Mouse (Mus musculus): ENCODE results near the gene Cdc20b. TPM values are rescaled to one million over a fixed set of nuclear protein-coding genes. Genes with fewer than 3 reads are reported as not detected.

The Cdc20b gene
- polyA plus RNA-seq, 1 experiment from 2014 or later, result 0.51 TPM

DNA sequence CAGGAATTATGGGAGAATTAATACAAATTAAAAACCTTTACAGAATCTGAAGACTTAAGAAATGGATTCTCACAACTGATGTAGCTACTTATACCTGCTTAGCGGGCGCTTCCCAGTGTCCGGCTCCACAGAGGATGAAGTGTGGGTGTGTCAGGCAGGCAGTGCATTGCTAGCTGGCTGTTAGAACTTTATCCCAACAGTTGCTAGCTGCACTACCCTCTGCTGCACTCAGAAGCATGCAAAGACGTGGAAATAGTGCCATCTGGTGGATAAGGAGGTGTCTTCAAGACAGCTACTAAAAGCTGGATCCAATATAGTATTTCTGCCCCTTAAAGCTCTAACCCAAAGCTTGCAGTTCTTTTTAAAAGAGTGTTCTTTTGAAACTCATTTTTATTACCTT lies 941 bp downstream of the Cdc20b start:
- peak; percentile 86 for ATAC-seq
- Histone ChIP-seq H3K9me3 (replicated peaks; ENCODE audit: control insufficient read depth, low read length, poor library complexity, severe bottlenecking) (no peaks in the 10 kb centered on the region), H3K36me3 (ENCODE audit: control insufficient read depth, insufficient read depth, low read length) (no peaks in the 10 kb centered on the region), H3K4me2 (ENCODE audit: low read length) (peak overlapping the region; percentile 99), H3K9ac (ENCODE audit: low read depth, low read length) (no peak overlapping the region), H3K4me1 (ENCODE audit: control insufficient read depth, insufficient read depth, low read length) (peaks cover 17% of the 10 kb centered on the region), H3K27me3 (ENCODE audit: control insufficient read depth, insufficient read depth, low read depth, low read length) (peaks cover 21% of the 10 kb centered on the region), H3K4me3 (ENCODE audit: low read depth, low read length) (peak overlapping the region; percentile 54; the same call in 1 of the 2 replicates), H3K27ac (ENCODE audit: low read length) (no peak overlapping the region)
- WGBS, result under 1% methylated on average over 4 of the region's 4 CpGs

DNA sequence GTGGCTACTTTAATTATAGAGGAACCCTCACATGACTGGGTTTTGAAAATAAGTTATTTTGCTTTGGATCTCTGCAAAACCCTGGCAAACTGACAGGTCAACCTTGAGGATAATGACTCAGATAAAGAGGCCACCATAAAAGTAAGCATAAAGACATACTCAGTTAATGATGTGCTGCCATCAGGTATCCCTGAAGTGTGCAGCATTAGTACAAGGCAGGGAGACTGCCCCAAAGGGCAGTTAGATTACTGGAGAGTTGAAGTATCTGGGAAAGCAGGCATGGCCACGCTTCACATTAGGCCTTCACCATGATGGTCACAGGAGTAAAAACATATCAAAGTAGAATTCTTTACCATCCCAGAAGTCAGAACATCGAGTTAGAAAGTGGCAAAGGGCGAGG lies 10.0 kb downstream of the Cdc20b start:
- no peaks in the 10 kb centered on the region for H3K9me3 ChIP-seq (replicated peaks; ENCODE audit: control insufficient read depth, low read length, poor library complexity, severe bottlenecking)
- H3K36me3 ChIP-seq (ENCODE audit: control insufficient read depth, insufficient read depth, low read length), result no peaks in the 10 kb centered on the region
- no peak for ATAC-seq
- 84% methylated on average over 3 of the region's 3 CpGs for WGBS
- H3K4me1 ChIP-seq (ENCODE audit: control insufficient read depth, insufficient read depth, low read length), result no peaks in the 10 kb centered on the region
- no peak overlapping the region for H3K9ac ChIP-seq (ENCODE audit: low read depth, low read length)
- no peak overlapping the region for H3K4me3 ChIP-seq (ENCODE audit: low read depth, low read length)
- H3K27me3 ChIP-seq (ENCODE audit: control insufficient read depth, insufficient read depth, low read depth, low read length), result no peaks in the 10 kb centered on the region
- peak overlapping the region; percentile 81 for H3K4me2 ChIP-seq (ENCODE audit: low read length)
- H3K27ac ChIP-seq (ENCODE audit: low read length), result no peak overlapping the region

- 18% methylated on average over 18 of the region's 18 CpGs for WGBS
- Histone ChIP-seq H3K27me3 (ENCODE audit: control insufficient read depth, insufficient read depth, low read depth, low read length) (no peaks in the 10 kb centered on the region), H3K4me3 (ENCODE audit: low read depth, low read length) (peak overlapping the region; percentile 50), H3K4me2 (ENCODE audit: low read length) (peak overlapping the region; percentile 81), H3K9ac (ENCODE audit: low read depth, low read length) (peak overlapping the region; percentile 59; the same call in 1 of the 2 replicates), H3K36me3 (ENCODE audit: control insufficient read depth, insufficient read depth, low read length) (no peaks in the 10 kb centered on the region), H3K4me1 (ENCODE audit: control insufficient read depth, insufficient read depth, low read length) (no peaks in the 10 kb centered on the region), H3K27ac (ENCODE audit: low read length) (peak overlapping the region; percentile 31; the same call in 1 of the 2 replicates), H3K9me3 (replicated peaks; ENCODE audit: control insufficient read depth, low read length, poor library complexity, severe bottlenecking) (no peaks in the 10 kb centered on the region)
- no peak for ATAC-seq
Observed at GRCm38 (mm10) chr13:113045458-113046110, 10.7 kb downstream of the Cdc20b start.

DNA sequence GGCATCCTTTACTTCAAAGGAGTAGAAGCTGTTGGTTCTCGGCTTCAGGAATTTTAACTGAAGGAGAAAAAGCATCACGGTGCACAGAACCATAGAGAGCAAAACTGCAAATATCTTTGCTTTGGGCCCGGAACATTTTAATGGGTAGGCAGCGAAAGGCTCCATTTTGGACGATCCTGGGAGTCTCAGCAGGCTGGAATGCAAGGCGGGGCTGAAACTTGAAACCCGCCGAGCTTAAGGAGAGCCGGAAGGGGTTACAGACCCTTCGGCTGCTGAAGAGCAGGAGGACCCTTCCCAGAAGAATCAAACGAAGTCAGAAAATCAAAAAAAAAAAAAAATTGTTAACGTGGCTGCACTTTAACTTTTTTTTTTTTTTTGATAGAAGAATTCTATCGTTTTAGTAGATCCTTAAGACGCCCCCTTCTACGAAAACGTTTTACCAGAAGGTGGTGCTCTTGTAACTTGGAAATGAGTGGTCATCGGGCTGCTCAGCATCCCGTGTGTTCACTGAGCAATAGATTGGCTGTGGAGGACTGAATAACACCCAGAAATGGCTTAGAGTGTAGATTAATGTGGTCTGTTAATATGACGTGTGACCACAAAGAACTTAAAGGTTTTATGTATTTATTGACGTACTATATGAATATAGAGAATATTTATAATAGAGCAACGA lies 11.4 kb downstream of the Cdc20b start, which contains the start of gene Gpx8:
Gene Gpx8 (minus strand): TSS at position 200 of the 673 bp plus-strand sequence.
- Histone ChIP-seq H3K4me2 (ENCODE audit: low read length) (peak within 1 kb of the TSS; percentile 81), H3K9ac (ENCODE audit: low read depth, low read length) (peak within 1 kb of the TSS; percentile 59), H3K9me3 (replicated peaks; ENCODE audit: control insufficient read depth, low read length, poor library complexity, severe bottlenecking) (no peaks in the 10 kb centered on the region), H3K36me3 (ENCODE audit: control insufficient read depth, insufficient read depth, low read length) (no peaks in the 10 kb centered on the region), H3K27ac (ENCODE audit: low read length) (peak within 1 kb of the TSS; percentile 31; the same call in 1 of the 2 replicates), H3K27me3 (ENCODE audit: control insufficient read depth, insufficient read depth, low read depth, low read length) (no peaks in the 10 kb centered on the region), H3K4me3 (ENCODE audit: low read depth, low read length) (peak within 1 kb of the TSS; percentile 50), H3K4me1 (ENCODE audit: control insufficient read depth, insufficient read depth, low read length) (no peaks in the 10 kb centered on the region)
- peak; percentile 91 for ATAC-seq
- WGBS, result 4% methylated on average over 21 of the region's 21 CpGs

GRCm38 (mm10) chr13:113047018-113047417 lies 12.1 kb downstream of the Cdc20b start:
- H3K36me3 ChIP-seq (ENCODE audit: control insufficient read depth, insufficient read depth, low read length), result no peaks in the 10 kb centered on the region
- no peaks in the 10 kb centered on the region for H3K9me3 ChIP-seq (replicated peaks; ENCODE audit: control insufficient read depth, low read length, poor library complexity, severe bottlenecking)
- ATAC-seq, result peak; percentile 87
- H3K4me2 ChIP-seq (ENCODE audit: low read length), result peak overlapping the region; percentile 81; the same call in 1 of the 2 replicates
- H3K4me1 ChIP-seq (ENCODE audit: control insufficient read depth, insufficient read depth, low read length), result no peaks in the 10 kb centered on the region
- no peak overlapping the region for H3K4me3 ChIP-seq (ENCODE audit: low read depth, low read length)
- no peak overlapping the region for H3K9ac ChIP-seq (ENCODE audit: low read depth, low read length)
- H3K27me3 ChIP-seq (ENCODE audit: control insufficient read depth, insufficient read depth, low read depth, low read length), result no peaks in the 10 kb centered on the region
- no peak overlapping the region for H3K27ac ChIP-seq (ENCODE audit: low read length)

DNA sequence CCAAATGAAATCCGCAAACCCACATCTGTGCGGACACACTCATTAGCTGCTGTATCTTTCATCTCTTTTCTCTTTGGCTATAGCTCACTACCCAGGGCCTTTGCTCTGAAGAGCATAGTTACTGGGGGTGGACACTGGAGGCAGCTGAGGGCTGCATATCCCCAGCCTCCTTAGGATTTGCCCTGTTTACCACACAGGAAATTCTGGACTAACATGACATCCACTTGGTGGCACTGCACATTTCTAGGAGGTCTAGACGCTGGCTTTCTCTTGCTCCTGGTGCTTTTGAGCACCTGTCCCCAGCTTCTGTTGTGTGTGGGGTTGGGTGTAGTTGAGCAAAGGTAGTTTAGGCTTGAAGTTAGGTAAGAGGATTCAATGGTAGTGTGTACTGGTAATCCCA lies 12.7 kb downstream of the Cdc20b start:
- Histone ChIP-seq H3K4me2 (ENCODE audit: low read length) (no peak overlapping the region), H3K9ac (ENCODE audit: low read depth, low read length) (no peak overlapping the region), H3K4me1 (ENCODE audit: control insufficient read depth, insufficient read depth, low read length) (no peaks in the 10 kb centered on the region), H3K27ac (ENCODE audit: low read length) (no peak overlapping the region), H3K27me3 (ENCODE audit: control insufficient read depth, insufficient read depth, low read depth, low read length) (no peaks in the 10 kb centered on the region), H3K9me3 (replicated peaks; ENCODE audit: control insufficient read depth, low read length, poor library complexity, severe bottlenecking) (no peaks in the 10 kb centered on the region), H3K36me3 (ENCODE audit: control insufficient read depth, insufficient read depth, low read length) (no peaks in the 10 kb centered on the region), H3K4me3 (ENCODE audit: low read depth, low read length) (no peak overlapping the region)
- 69% methylated on average over 3 of the region's 3 CpGs for WGBS
- ATAC-seq, result no peak

- no peak overlapping the region for H3K4me2 ChIP-seq (ENCODE audit: low read length)
- 96% methylated on average over 8 of the region's 8 CpGs for WGBS
- H3K4me3 ChIP-seq (ENCODE audit: low read depth, low read length), result no peak overlapping the region
- no peak overlapping the region for H3K27ac ChIP-seq (ENCODE audit: low read length)
- no peak overlapping the region for H3K9ac ChIP-seq (ENCODE audit: low read depth, low read length)
- H3K4me1 ChIP-seq (ENCODE audit: control insufficient read depth, insufficient read depth, low read length), result no peaks in the 10 kb centered on the region
- no peaks in the 10 kb centered on the region for H3K9me3 ChIP-seq (replicated peaks; ENCODE audit: control insufficient read depth, low read length, poor library complexity, severe bottlenecking)
- H3K36me3 ChIP-seq (ENCODE audit: control insufficient read depth, insufficient read depth, low read length), result no peaks in the 10 kb centered on the region
- no peaks in the 10 kb centered on the region for H3K27me3 ChIP-seq (ENCODE audit: control insufficient read depth, insufficient read depth, low read depth, low read length)
- ATAC-seq, result no peak
Observed at GRCm38 (mm10) chr13:113054230-113054629, 19.3 kb downstream of the Cdc20b start.

DNA sequence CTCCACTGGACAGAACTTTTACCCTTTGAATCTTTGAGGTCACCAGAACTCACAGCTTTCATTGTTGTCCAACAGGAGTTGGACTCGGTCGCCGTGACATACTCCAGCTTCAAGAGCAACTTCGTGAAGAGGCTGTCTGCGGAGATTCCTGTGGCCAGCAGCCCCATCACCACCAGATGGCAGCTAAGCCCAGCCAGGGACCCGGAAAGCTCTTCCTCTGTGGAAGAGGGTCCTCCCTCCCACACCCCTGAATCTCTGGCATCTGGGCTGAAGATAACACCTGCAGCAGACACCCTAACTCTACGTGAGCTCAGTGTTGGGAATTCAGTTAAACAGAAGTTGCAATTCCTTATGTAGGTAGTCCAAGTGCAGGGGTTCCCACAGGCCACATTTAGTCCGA lies 20.9 kb downstream of the Cdc20b start:
- Histone ChIP-seq H3K4me1 (ENCODE audit: control insufficient read depth, insufficient read depth, low read length) (no peaks in the 10 kb centered on the region), H3K27me3 (ENCODE audit: control insufficient read depth, insufficient read depth, low read depth, low read length) (no peaks in the 10 kb centered on the region), H3K9me3 (replicated peaks; ENCODE audit: control insufficient read depth, low read length, poor library complexity, severe bottlenecking) (no peaks in the 10 kb centered on the region), H3K4me3 (ENCODE audit: low read depth, low read length) (no peak overlapping the region), H3K9ac (ENCODE audit: low read depth, low read length) (no peak overlapping the region), H3K27ac (ENCODE audit: low read length) (no peak overlapping the region), H3K36me3 (ENCODE audit: control insufficient read depth, insufficient read depth, low read length) (no peaks in the 10 kb centered on the region), H3K4me2 (ENCODE audit: low read length) (no peak overlapping the region)
- ATAC-seq, result 0 out of 2 replicates have a peak, but pooled peaks have one; percentile 32
- WGBS, result 39% methylated on average over 8 of the region's 8 CpGs

DNA sequence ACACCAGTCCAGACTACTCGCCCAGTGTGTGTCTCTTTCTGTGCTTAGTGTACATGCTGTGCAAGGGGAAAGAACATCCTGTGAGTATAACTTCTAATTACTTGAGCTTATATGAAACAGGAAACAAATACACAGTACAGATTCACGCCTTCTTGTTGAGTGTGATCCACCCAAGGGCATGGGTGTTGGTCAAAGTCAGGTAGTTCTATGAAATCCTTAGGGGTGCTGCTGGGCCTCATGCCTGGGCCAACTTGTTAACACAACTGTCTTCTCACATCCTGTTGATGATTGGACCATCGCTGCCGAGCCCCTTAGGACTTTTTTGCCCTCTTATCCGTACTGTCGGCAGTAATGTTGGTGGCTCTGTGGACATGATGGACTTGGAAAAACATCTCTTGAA lies 26.8 kb downstream of the Cdc20b start:
- H3K4me1 ChIP-seq (ENCODE audit: control insufficient read depth, insufficient read depth, low read length), result no peaks in the 10 kb centered on the region
- H3K9ac ChIP-seq (ENCODE audit: low read depth, low read length), result no peak overlapping the region
- WGBS, result 93% methylated on average over 6 of the region's 6 CpGs
- no peak overlapping the region for H3K27ac ChIP-seq (ENCODE audit: low read length)
- H3K4me3 ChIP-seq (ENCODE audit: low read depth, low read length), result no peak overlapping the region
- no peak for ATAC-seq
- H3K4me2 ChIP-seq (ENCODE audit: low read length), result no peak overlapping the region
- no peaks in the 10 kb centered on the region for H3K27me3 ChIP-seq (ENCODE audit: control insufficient read depth, insufficient read depth, low read depth, low read length)
- no peaks in the 10 kb centered on the region for H3K9me3 ChIP-seq (replicated peaks; ENCODE audit: control insufficient read depth, low read length, poor library complexity, severe bottlenecking)
- no peaks in the 10 kb centered on the region for H3K36me3 ChIP-seq (ENCODE audit: control insufficient read depth, insufficient read depth, low read length)

Measured in midbrain, embryonic 16.5 days (tissue).